Mouse (Mus musculus) layer of hippocampus, postnatal 25 days (tissue): ENCODE results near the gene F9. TPM values are rescaled to one million over a fixed set of nuclear protein-coding genes. Genes with fewer than 3 reads are reported as not detected.
"Not testable (repeated sequence)": the region's sequence is repeated elsewhere in the genome, so short reads cannot be mapped to it uniquely, and the experiment has no call there.

ENCODE experiments used
- DNase-seq, 2 experiments: peaks; one replicate each; pipeline ENCODE4 v3.0.0; 2022; ENCODE audit warnings: mixed read lengths in 2 of 2, low spot score in 1 of 2; ENCODE audit errors: extremely low spot score in 1 of 2
- total RNA-seq, 2 experiments: library from RNA; stranded (reverse); gene quantifications; 2 replicates each; pipeline ENCODE4 v1.2.3; 2021

The F9 gene
- total RNA-seq, result under 1 TPM; 0.52 to 0.61 TPM

- no peak for DNase-seq
Observed at GRCm38 (mm10) chrX:59999221-60000083, at the start of gene F9. Gene F9 (plus strand): TSS chrX:59999464.

- DNase-seq, result not testable (repeated sequence)
Observed at GRCm38 (mm10) chrX:59969767-59970166, 29.5 kb upstream of the F9 start.

- DNase-seq, result no peak
Observed at GRCm38 (mm10) chrX:60000084-60000443, 800 bp downstream of the F9 start.

- DNase-seq, result no peak
Observed at GRCm38 (mm10) chrX:60001461-60001860, 2.2 kb downstream of the F9 start.

GRCm38 (mm10) chrX:60013084-60013676, 13.9 kb downstream of the F9 start:
- DNase-seq, result peak in 1 of 2 experiments; percentile 31

GRCm38 (mm10) chrX:60014588-60014987, 15.3 kb downstream of the F9 start:
- no peak for DNase-seq

GRCm38 (mm10) chrX:60021007-60021406, 21.7 kb downstream of the F9 start:
- no peak for DNase-seq

- no peak for DNase-seq
Observed at GRCm38 (mm10) chrX:60021595-60021994, 22.3 kb downstream of the F9 start.

GRCm38 (mm10) chrX:60026654-60027053, 27.4 kb downstream of the F9 start:
- DNase-seq, result peak; percentile 17 to 26

- no peak for DNase-seq
Observed at GRCm38 (mm10) chrX:60054745-60055144, 55.5 kb downstream of the F9 start.

- no peak for DNase-seq
Observed at GRCm38 (mm10) chrX:60055185-60055584, 55.9 kb downstream of the F9 start.

- DNase-seq, result no peak
Observed at GRCm38 (mm10) chrX:60075359-60075758, 76.1 kb downstream of the F9 start.

Other genes starting within 250 kb of the F9 start
- 1 to 10 TPM; 3.0 to 3.9 TPM for gene Mcf2, start 179.6 kb downstream of the F9 start, total RNA-seq